Mouse (Mus musculus): ENCODE data around the gene Zyg11b.

The Zyg11b gene

DNA sequence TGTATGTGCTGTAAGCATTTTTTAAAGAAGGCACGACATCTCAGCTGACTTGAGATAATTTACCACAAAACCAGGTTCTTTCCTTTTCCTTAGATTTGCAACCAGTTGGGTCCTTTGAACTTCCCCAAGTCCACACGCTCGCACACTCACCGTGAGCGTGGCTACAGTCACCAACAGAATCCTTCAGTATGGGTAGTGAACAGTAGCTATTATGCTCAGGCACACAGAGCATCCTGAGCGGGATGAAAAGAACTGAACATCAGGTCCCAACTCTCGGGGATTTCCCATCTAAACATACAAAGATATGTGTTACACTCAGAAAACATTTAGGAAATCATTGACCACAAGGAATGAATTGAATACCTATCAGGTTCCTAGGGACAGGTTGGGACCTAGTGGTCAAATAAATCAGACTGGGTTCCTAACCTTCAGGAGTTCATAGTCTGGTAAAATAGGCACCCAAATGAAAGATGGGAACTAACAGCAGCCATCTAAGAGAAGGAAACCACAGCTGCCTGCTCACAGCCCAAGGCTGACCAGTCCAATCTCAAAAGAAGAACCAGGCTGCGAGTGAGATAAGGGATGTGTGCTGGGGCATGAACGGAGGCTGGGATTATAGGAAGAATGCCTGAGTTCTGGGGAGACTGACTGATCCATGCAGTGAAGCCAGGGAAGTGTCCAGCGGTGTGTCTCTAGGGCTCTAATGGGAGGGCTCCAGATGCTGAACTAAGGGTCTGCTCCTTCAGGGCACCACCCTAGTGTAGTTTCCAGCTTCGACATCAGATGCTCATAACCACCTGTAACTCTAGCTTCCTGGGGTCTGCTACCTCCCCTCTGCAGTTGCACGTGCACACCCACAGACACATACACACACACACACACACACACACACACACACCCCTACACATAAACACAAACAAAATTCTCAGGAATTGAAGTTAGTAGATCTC, 17.0 kb upstream of the Zyg11b start:
- DNase-seq = no peak

DNA sequence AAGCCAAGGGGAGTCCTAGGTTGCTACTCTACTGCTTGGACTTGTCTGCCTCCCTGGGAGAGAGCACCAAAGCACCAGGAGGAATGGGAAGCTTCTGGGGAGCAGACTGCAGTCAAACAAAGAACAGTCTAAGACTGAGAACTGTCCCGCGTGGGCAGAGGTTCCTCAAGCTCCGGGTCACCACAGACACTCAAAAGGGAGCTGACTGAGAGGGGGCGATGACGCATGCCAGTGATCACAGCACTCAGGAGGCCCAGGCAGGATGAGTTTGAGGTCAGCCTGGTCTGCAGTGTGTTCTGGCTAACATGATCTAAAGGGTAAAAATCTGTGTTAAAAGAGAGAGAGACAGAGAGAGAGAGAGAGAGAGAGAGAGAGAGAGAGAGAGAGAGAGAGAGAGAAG, 13.1 kb upstream of the Zyg11b start:
- peak; percentile 69 for DNase-seq

DNA sequence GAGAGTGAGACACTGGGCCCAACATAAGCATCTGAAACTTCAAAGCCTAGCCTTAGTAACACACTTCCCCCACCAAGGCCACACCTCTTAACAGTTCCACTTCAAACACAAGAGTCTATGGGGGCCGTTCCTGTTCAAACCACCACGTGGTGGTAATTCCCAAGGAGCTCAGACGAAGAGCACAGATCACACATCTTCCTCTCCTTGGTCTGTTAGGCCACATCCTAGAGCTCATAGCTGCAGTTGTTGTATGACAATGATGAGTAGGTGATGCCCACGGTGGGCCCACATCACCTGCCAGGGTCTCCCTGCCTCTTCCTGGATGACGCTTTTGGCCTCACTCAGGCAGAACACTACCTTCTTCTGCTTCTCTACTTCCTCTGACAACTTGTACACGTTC, 9.8 kb upstream of the Zyg11b start:
- DNase-seq = no peak

DNA sequence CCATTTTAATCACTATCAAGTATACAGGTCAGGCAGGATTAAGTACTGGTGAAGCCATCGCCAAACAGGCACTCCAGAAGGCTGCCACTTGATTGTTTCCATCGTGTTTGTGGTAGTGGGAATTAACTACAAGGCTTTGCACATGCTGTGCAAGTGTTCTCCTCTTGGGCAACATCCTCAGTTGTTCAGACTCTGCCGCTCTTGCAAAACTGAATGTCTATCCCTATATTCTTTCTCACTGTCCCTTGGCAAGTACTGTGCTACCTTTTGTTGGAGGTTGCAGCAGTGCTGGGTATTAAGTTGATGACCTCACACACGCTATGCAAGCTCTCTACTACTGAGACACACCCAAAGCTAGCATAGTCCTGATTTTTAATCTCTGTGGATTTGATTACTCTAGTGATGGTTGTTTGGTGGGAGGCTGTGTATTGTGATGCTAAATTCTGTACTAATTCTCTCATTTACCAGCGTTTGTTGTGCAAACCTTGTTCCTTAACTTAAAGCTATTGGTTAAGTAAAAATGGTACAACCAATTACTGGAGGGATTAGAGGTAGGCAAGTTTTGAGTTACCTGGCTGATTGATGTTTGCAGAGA, 1.5 kb upstream of the Zyg11b start:
- DNase-seq = no peak

DNA sequence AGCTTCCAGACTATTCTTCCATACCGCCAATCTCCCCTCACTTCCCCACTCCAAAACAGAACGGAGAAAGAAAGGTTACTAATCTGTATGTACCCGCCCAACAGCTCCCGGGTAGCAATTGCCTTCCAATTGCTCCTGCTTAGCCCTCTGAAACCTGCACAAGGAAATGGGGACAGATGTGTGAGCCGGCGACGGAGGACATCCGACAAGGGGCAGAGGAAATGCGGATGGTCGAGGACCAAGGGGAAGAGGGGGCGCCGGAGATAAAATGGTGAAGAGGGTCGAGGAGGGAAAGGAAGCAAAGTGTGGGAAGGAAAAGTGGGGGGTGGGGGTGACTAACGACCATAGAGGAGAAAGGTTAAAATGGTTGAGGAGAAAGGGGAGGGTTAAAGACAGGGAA, 630 bp downstream of the Zyg11b start:
- DNase-seq = no peak

DNA sequence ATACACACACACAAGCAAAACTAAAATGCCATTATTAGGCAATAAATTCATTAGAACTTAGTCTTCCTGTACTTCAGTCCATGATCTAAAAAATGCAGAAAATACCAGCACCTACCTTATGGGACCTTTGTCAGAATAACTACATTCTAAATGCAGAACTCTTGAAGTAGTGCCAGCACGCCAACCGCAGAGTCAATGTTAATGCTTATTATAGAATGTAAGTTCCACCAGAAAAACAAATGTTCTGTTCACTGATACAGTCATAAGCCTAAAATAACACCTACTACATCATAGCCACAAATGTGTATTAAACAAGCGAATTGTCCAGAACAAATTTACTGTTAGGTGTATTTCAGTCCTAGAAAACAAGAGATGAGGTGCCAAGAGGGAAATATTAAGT, 23.9 kb downstream of the Zyg11b start:
- no peak for DNase-seq

DNA sequence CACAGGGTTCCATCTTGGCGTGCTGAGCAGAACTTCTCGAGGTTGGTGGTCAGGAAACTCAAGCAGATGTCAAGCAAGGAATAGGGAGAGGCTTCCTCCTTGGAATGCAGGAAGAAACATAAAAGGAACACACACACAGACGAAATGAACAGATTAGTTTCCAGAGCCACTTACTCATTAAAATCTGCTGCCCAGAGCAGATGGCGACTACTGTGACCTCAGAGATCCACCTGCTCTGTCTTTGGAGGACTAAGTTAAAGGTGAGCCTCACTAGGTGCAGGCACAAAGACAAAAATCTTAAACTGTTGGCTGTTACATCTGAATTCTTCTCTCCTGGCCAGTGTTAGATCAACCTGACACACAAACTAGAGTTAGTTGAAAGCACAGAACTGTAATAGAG, 28.6 kb downstream of the Zyg11b start:
- DNase-seq = no peak

DNA sequence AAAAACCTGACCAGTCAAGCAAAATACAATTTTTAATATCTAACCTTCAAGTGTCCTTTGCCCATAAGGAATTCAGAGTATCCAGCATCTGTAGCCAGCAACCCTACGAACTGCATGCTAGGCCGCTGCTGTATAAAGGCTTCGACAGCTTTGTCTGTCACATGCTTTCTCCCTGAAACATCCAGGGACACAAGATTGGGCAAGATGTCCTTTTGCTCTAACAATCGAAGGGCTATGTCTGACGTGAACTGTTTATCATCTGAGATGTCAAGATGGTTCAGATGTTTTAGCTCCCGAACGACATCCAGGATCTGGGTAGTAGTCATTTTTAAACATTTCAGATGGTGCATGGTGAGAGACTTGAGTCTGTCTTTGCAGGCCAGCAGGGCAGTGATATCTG, 35.1 kb downstream of the Zyg11b start:
- no peak for DNase-seq

DNA sequence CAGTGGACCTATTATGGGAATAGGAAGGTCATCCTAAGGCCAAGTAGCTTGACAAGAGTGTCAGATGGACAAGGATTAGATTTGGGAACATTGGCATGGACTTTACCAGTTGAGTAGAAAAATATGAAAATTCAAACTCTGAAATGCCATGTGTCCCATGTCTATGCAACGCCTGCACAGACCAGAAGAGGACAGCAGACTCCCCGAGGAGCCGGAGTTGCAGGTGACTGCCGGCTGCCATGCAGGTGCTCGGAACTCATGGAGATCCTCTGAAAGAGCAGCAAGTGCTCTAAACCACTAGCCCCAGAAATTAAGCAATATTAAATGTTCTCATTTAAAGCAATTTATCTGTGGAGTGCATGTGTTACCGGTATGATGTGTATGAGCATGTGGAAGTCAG, 47.6 kb downstream of the Zyg11b start:
- no peak for DNase-seq

DNA sequence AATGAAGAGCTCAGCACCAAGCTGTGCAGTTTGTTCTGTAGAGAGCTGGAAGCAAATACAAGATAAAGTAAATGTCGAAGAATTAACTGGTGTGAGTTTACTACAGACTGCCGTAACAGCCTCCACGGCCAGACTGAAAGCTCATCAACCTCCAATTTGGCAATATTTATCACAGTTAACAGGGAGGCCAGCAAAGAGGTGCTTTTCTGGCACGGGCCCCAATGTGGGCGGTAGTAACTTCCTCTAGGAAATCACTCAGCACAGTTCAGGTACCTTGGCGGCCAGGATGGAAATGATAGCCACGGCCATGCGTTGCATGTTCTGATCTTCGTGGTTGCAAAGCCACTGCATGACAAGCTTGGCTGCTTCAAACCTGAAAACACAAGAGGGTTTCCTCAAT, 50.4 kb downstream of the Zyg11b start:
- DNase-seq = no peak

DNA sequence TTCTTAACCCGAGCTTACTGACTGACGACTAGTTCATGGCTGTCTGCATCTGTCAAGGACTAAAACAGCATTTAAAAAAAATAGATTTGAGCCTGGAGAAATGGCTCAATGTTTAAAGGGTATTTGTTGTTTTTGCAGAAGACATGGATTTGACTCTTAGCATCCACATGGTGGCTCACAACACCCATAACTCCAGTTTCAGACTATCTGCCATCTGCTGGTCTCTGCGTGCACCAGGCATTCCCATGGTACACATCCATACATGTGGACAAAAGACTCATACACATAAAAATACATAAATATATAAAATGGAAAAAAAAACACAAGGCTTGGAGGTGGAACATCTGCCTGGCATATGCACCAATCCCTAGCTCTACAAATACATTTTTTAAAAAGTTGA, 51.6 kb downstream of the Zyg11b start:
- DNase-seq = no peak

DNA sequence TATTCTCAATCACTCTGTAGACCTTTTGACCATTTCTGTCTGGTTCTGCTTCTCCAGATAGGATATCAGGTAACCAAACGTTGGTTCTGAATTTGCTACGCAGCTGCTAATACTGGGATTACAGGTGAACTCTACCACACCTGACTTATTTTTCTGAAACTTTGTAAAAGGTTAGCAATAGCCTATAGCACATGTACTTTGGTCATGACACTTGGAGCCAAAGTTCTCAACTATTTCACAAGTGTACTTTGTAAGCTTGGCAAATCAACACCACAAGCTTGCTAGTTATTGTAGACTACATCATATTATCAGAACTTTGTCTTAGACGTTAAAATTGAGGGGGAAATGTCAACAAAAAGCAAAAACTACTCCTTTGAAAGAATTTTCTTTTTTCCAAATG, 67.2 kb downstream of the Zyg11b start:
- no peak for DNase-seq

DNA sequence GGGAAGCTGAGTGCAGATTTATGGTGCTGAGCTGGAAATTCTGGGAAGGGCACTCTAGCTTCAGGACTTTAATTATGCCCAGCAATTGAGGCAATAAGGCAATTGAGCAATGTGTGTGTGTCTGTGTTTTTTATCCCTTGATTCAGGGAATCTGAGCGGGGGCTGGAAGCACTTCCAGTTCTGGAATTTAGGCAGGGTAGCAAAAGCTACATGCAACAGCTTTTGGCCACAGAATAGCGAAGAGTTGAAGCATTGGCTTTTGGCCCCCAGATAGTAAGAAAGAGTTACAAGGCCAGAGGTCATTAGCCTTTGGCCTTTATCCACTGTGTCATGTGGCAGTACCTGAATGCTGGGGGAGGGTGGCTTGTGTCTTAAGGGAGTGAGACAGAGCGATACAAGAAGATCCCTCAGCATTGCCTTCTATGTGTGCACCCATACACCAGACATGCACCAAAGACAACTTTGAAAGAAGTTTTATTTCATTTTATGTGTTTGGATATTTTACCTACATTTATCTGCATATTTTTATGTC, 75.5 kb downstream of the Zyg11b start:
- no peak for DNase-seq

DNA sequence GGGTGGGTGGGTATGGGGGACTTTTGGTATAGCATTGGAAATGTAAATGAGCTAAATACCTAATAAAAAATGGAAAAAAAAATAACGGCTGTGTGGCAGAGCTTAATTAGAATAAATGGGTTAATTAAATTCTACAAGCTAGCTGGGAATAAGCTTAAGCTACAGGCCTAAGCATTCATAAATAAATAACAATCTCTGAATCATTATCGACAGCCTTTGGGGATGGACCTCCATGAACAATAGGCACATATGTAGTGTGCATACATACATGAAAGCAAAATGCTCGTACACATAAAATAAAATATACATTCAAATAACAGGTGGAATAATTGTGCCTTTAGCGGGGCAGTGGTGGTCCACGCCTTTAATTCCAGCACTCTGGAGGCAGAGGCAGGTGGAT, 78.4 kb downstream of the Zyg11b start:
- DNase-seq = no peak

DNA sequence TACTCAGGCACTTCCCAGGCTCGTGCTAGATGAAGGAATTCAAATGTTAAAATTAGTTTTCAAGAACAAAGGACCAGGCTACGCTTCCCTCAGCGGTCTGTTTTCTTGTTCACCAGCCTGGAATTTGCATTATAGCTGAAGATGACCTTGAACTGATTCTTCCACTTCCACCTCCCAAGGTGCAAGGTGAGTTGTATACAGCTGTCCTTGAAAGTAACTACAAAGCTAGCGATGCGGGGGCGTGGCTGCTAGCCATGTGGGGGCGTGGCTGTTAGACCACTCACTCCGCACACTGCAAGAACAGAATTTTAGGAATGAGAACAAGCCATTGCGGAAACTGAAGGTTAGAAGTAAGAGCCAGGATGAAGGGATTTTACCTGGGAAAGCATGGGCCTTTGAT, 81.9 kb downstream of the Zyg11b start:
- DNase-seq = no peak

DNA sequence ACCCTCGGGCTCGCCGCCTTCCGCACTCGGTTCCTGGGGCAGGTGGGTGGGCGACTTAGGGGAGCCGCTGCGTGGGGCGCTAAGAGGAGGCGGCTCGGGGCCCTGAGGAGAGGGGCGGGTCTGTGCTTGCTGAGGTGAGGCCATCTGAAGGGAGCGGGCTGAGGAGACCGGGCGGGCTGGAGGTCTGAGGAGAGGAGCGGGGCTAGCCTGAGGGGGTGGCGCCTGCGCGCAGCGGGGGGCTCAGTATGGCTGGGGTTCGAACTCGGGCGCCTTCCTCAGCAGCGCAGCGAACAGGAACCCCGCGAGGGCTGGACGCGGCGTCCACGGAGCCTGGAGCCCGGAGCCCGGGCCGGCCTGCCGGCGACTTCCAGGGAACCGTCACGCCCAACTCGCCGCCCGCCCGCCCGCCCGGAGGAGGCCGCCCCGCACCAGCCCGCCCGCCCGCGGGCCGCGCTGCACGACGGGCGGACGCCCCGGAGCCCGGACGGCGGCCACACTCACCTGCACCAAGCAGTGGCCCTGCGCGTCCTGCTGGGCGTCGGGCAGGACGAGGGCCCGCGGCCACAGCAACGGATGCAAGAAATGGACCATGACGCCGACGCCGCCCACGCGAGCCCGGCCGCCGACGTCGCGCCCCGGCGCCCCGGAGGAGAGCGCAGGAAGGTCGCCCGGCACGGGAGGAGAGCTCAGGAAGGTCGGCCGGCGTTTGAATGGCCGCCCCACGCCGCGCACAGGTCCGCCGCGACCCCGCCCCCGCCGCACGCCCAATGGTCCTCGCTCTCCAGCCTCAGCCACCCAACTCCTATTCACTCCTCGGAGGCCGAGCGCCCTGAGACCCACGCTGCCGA, 83.3 kb downstream of the Zyg11b start, which contains the start of gene Zyg11a:
Gene Zyg11a, minus strand, starts transcription at position 717 of the 848 bp plus-strand sequence.
- DNase-seq = no peak

DNA sequence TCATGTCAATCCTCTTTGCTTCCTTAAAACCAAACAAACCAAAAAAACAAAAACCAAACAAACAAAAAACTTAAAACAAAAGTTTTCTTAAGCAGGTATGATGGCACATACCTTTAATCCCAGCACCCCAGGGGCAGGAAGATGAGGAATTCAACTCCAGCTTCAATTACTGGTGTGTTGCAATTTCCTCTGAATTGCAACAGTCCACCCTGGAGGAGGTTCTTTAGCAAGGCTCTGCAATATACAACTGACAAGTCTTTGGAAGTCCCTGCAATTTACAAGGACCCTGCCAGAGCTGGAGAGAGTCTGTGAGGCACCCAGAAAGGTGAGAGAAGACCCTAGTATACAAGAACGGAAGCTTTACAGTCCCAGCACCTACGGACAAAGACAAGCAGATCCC, 87.9 kb downstream of the Zyg11b start:
- no peak for DNase-seq

DNA sequence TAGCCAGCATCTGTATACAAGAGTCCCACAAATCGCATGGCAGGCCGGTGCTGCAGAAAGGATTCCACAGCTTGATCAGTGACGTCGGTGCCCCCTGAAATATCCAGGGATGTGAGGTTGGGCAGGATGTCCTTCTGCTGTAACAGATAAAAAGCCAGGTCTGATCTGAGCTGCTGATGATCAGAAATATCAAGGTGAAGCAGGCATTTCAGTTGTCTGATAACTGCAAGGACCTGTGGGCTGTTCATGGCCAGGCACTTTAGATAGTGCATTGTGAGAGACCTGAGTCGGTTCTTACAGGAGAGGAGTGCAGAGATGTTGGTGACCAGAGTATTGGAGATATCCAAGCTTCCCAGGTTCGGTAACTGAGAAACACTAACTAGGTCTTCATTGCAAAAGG, 96.3 kb downstream of the Zyg11b start:
- no peak for DNase-seq

DNA sequence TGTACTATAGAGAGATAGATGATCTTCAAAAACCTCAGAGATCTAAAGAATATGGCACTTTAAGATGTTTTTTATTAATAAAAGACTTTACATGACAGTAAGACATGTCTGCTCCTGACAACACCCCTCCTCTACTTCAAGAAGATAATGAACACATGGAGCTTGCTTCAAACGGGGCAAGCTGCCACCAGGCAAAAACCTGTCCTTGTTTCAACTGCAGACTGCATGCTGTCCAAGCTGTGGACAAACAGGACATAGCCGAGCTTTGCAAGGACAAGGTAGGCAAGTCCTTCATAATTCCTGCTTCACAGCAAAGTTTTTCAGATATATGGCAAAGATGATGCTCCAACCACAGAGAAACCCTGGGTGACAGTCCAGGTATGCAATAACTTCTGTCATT, 101.7 kb downstream of the Zyg11b start:
- DNase-seq = no peak

DNA sequence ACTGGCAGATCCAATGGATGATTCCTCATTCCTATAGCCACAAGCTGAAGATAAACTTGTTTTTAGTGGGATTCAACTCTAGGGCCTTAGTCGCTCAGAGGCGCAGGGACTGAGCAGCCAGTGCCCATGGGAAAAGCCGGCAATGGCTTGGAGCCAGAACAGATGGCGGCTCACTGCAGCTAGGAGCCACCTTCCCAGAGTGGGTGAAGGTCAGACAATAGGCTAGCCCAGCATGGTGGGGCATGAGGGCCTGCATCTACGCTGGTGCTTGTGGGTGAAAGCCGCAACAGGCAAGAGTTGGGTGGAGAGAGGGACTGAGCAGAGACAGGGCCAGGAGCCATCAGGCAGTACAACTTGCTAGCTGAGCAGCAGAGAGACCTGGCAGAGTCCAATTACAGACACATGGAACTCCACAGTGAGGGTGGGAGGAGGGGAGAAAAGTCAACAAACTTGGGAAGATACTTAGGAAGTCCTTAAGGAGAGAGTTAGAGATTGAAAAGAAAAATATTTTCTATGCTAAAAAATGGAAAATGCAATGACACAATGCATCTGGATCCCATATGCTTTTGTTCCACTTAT, 104.5 kb downstream of the Zyg11b start:
- no peak for DNase-seq

DNA sequence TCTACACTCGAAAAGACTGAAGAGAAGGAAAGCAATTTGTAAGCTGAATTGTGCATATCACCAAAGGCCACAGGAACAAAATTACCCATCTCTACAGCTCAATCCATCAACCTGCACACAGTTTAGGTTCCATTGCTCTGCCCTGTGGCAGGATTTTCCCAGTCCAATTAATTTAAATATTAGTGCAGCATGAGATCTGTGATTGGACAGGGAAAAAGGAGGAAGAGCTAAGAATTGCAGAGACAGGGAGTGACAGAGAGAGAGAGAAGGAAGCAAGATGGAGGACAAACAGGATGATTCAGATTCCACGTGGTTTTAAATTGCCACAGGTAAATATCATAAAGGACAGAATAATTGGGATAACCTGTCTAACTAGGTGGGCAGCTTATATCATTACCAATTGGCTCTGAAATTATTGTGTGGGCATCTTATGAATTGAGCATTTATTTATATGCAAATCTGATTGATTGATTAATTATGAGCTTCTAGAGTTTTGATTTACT, 108.0 kb downstream of the Zyg11b start:
- DNase-seq = no peak

DNA sequence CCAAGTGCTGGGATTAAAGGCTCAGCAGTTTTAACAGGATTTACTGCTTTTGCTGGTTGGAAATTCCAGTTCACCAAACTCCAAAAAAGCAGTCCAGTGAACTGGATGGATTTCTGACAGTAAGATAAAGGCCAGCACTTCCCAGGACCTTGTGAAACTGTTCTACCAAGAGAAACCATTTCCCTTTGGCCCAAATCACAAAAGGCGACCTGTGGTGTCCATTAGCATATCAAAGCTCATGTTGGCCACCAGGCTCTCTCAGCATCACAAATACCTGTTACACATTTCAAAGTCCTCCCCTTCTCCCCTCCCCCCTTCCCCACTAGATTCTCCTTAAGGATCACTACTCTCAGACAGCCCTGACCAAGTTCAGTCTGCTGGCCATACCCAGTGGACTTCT, 118.6 kb downstream of the Zyg11b start:
- DNase-seq = no peak
